Mouse (Mus musculus): ENCODE measurements around the gene Hs2st1. TPM values are rescaled to one million over a fixed set of nuclear protein-coding genes. Genes with fewer than 3 reads are reported as not detected.

Hs2st1 gene
- polyA plus RNA-seq, 1 experiment from 2014 or later = 6.6 TPM

- Histone ChIP-seq H3K9ac (ENCODE audit: low read length) (no peak overlapping the region), H3K27me3 (ENCODE audit: control insufficient read depth, insufficient read depth, low read length) (no peaks in the 10 kb centered on the region), H3K4me2 (ENCODE audit: low read depth, low read length) (peak overlapping the region; percentile 25; the same call in 1 of the 2 replicates), H3K4me3 (ENCODE audit: low read length) (no peak overlapping the region), H3K36me3 (ENCODE audit: control insufficient read depth, insufficient read depth) (no peaks in the 10 kb centered on the region), H3K4me1 (ENCODE audit: control insufficient read depth, insufficient read depth, low read length) (peaks cover 33% of the 10 kb centered on the region), H3K27ac (ENCODE audit: low read length) (peak overlapping the region; percentile 55), H3K9me3 (replicated peaks; ENCODE audit: control insufficient read depth, low read length) (no peaks in the 10 kb centered on the region)
- WGBS = 64% methylated on average over 7 of the region's 7 CpGs
- ATAC-seq (replicated peaks; ENCODE audit: extremely low read depth, insufficient read depth, low FRiP score) = 0 out of 2 replicates have a peak, but pooled peaks have one; percentile 33
These were observed 32.7 kb downstream of the Hs2st1 start for GRCm38 (mm10) chr3:144537078-144537855.

GRCm38 (mm10) chr3:144535056-144535455 is 34.9 kb downstream of the Hs2st1 start:
- peaks cover 29% of the 10 kb centered on the region for H3K4me1 ChIP-seq (ENCODE audit: control insufficient read depth, insufficient read depth, low read length)
- WGBS = 89% methylated on average over 4 of the region's 4 CpGs
- H3K9me3 ChIP-seq (replicated peaks; ENCODE audit: control insufficient read depth, low read length) = no peaks in the 10 kb centered on the region
- H3K27ac ChIP-seq (ENCODE audit: low read length) = no peak overlapping the region
- no peak overlapping the region for H3K4me3 ChIP-seq (ENCODE audit: low read length)
- ATAC-seq (replicated peaks; ENCODE audit: extremely low read depth, insufficient read depth, low FRiP score) = no peak
- no peak overlapping the region for H3K9ac ChIP-seq (ENCODE audit: low read length)
- no peak overlapping the region for H3K4me2 ChIP-seq (ENCODE audit: low read depth, low read length)
- no peaks in the 10 kb centered on the region for H3K27me3 ChIP-seq (ENCODE audit: control insufficient read depth, insufficient read depth, low read length)
- no peaks in the 10 kb centered on the region for H3K36me3 ChIP-seq (ENCODE audit: control insufficient read depth, insufficient read depth)

GRCm38 (mm10) chr3:144531023-144531422 is 39.0 kb downstream of the Hs2st1 start:
- Histone ChIP-seq H3K9ac (ENCODE audit: low read length) (peak overlapping the region; percentile 50; the same call in 1 of the 2 replicates), H3K36me3 (ENCODE audit: control insufficient read depth, insufficient read depth) (no peaks in the 10 kb centered on the region), H3K27ac (ENCODE audit: low read length) (no peak overlapping the region), H3K4me2 (ENCODE audit: low read depth, low read length) (peak overlapping the region; percentile 47), H3K9me3 (replicated peaks; ENCODE audit: control insufficient read depth, low read length) (no peaks in the 10 kb centered on the region), H3K4me3 (ENCODE audit: low read length) (no peak overlapping the region), H3K27me3 (ENCODE audit: control insufficient read depth, insufficient read depth, low read length) (no peaks in the 10 kb centered on the region), H3K4me1 (ENCODE audit: control insufficient read depth, insufficient read depth, low read length) (peaks cover 9% of the 10 kb centered on the region; the same call in 1 of the 2 replicates)
- no peak; the same call in 1 of the 2 replicates for ATAC-seq (replicated peaks; ENCODE audit: extremely low read depth, insufficient read depth, low FRiP score)
- 41% methylated on average over 5 of the region's 5 CpGs for WGBS

- Histone ChIP-seq H3K4me2 (ENCODE audit: low read depth, low read length) (no peak overlapping the region), H3K9me3 (replicated peaks; ENCODE audit: control insufficient read depth, low read length) (no peaks in the 10 kb centered on the region), H3K4me3 (ENCODE audit: low read length) (no peak overlapping the region), H3K27ac (ENCODE audit: low read length) (no peak overlapping the region), H3K9ac (ENCODE audit: low read length) (no peak overlapping the region), H3K27me3 (ENCODE audit: control insufficient read depth, insufficient read depth, low read length) (no peaks in the 10 kb centered on the region), H3K4me1 (ENCODE audit: control insufficient read depth, insufficient read depth, low read length) (peaks cover 6% of the 10 kb centered on the region; the same call in 1 of the 2 replicates), H3K36me3 (ENCODE audit: control insufficient read depth, insufficient read depth) (no peaks in the 10 kb centered on the region)
- no peak for ATAC-seq (replicated peaks; ENCODE audit: extremely low read depth, insufficient read depth, low FRiP score)
- WGBS = 80% methylated on average over 7 of the region's 7 CpGs
These were observed 42.1 kb downstream of the Hs2st1 start for GRCm38 (mm10) chr3:144527918-144528317.

GRCm38 (mm10) chr3:144519581-144520272 is 50.3 kb downstream of the Hs2st1 start:
- no peaks in the 10 kb centered on the region for H3K9me3 ChIP-seq (replicated peaks; ENCODE audit: control insufficient read depth, low read length)
- no peak overlapping the region for H3K9ac ChIP-seq (ENCODE audit: low read length)
- H3K36me3 ChIP-seq (ENCODE audit: control insufficient read depth, insufficient read depth) = no peaks in the 10 kb centered on the region
- H3K4me3 ChIP-seq (ENCODE audit: low read length) = no peak overlapping the region
- no peak overlapping the region for H3K27ac ChIP-seq (ENCODE audit: low read length)
- no peaks in the 10 kb centered on the region for H3K4me1 ChIP-seq (ENCODE audit: control insufficient read depth, insufficient read depth, low read length)
- H3K27me3 ChIP-seq (ENCODE audit: control insufficient read depth, insufficient read depth, low read length) = no peaks in the 10 kb centered on the region
- ATAC-seq (replicated peaks; ENCODE audit: extremely low read depth, insufficient read depth, low FRiP score) = no peak
- H3K4me2 ChIP-seq (ENCODE audit: low read depth, low read length) = no peak overlapping the region
- WGBS = 69% methylated on average over 10 of the region's 10 CpGs

- WGBS = 59% methylated on average over 5 of the region's 5 CpGs
- Histone ChIP-seq H3K4me3 (ENCODE audit: low read length) (no peak overlapping the region), H3K27ac (ENCODE audit: low read length) (no peak overlapping the region), H3K27me3 (ENCODE audit: control insufficient read depth, insufficient read depth, low read length) (no peaks in the 10 kb centered on the region), H3K4me1 (ENCODE audit: control insufficient read depth, insufficient read depth, low read length) (no peaks in the 10 kb centered on the region), H3K4me2 (ENCODE audit: low read depth, low read length) (no peak overlapping the region), H3K36me3 (ENCODE audit: control insufficient read depth, insufficient read depth) (no peaks in the 10 kb centered on the region), H3K9me3 (replicated peaks; ENCODE audit: control insufficient read depth, low read length) (no peaks in the 10 kb centered on the region), H3K9ac (ENCODE audit: low read length) (no peak overlapping the region)
- ATAC-seq (replicated peaks; ENCODE audit: extremely low read depth, insufficient read depth, low FRiP score) = no peak
These were observed 51.1 kb downstream of the Hs2st1 start for GRCm38 (mm10) chr3:144518917-144519316.

GRCm38 (mm10) chr3:144515286-144515685 is 54.7 kb downstream of the Hs2st1 start:
- Histone ChIP-seq H3K27ac (ENCODE audit: low read length) (no peak overlapping the region), H3K36me3 (ENCODE audit: control insufficient read depth, insufficient read depth) (no peaks in the 10 kb centered on the region), H3K27me3 (ENCODE audit: control insufficient read depth, insufficient read depth, low read length) (no peaks in the 10 kb centered on the region), H3K4me2 (ENCODE audit: low read depth, low read length) (no peak overlapping the region), H3K9ac (ENCODE audit: low read length) (no peak overlapping the region), H3K9me3 (replicated peaks; ENCODE audit: control insufficient read depth, low read length) (no peaks in the 10 kb centered on the region), H3K4me1 (ENCODE audit: control insufficient read depth, insufficient read depth, low read length) (no peaks in the 10 kb centered on the region), H3K4me3 (ENCODE audit: low read length) (no peak overlapping the region)
- 78% methylated on average over 7 of the region's 7 CpGs for WGBS
- no peak for ATAC-seq (replicated peaks; ENCODE audit: extremely low read depth, insufficient read depth, low FRiP score)

GRCm38 (mm10) chr3:144514122-144514505 is 55.9 kb downstream of the Hs2st1 start:
- WGBS = 73% methylated on average over 10 of the region's 10 CpGs
- ATAC-seq (replicated peaks; ENCODE audit: extremely low read depth, insufficient read depth, low FRiP score) = no peak
- H3K27me3 ChIP-seq (ENCODE audit: control insufficient read depth, insufficient read depth, low read length) = no peaks in the 10 kb centered on the region
- no peaks in the 10 kb centered on the region for H3K36me3 ChIP-seq (ENCODE audit: control insufficient read depth, insufficient read depth)
- no peak overlapping the region for H3K4me2 ChIP-seq (ENCODE audit: low read depth, low read length)
- H3K4me3 ChIP-seq (ENCODE audit: low read length) = no peak overlapping the region
- H3K4me1 ChIP-seq (ENCODE audit: control insufficient read depth, insufficient read depth, low read length) = no peaks in the 10 kb centered on the region
- H3K9me3 ChIP-seq (replicated peaks; ENCODE audit: control insufficient read depth, low read length) = no peaks in the 10 kb centered on the region
- H3K27ac ChIP-seq (ENCODE audit: low read length) = no peak overlapping the region
- no peak overlapping the region for H3K9ac ChIP-seq (ENCODE audit: low read length)
